Mouse (Mus musculus) Patski (cell line): ENCODE data around the gene Slc5a2. TPM values are rescaled to one million over a fixed set of nuclear protein-coding genes. Genes with fewer than 3 reads are reported as not detected.

ENCODE experiments used
- ATAC-seq: fragments of 100-300 bp; one replicate; pipeline ENCODE4 v1.8.0; 2021
- CTCF ChIA-PET: fragments of 350-600 bp; sonication (Branson Sonifier 250); formaldehyde crosslinking; loops from one replicate; lab custom pipeline; 2022; ENCODE audit warnings: inconsistent platforms; lab: Charles Lee
- POLR2A ChIA-PET: fragments of 350-600 bp; sonication (Branson Sonifier 250); formaldehyde crosslinking; loops from one replicate; lab custom pipeline; 2022; ENCODE audit warnings: antibody characterized with exemption, inconsistent platforms; lab: Charles Lee
- DNase-seq: peaks from one replicate; pipeline ENCODE4 v3.0.0-alpha.2; 2011; ENCODE audit warnings: low read depth, low spot score
- H3K27me3 ChIP-seq: fragments of 371-371 bp; one replicate; pipeline ENCODE4 v1.5.1; 2021
- CTCF ChIP-seq: fragments of 100-300 bp; IDR thresholded peaks from one replicate; pipeline ENCODE4 v1.5.1; 2021
- in situ Hi-C: fragments of 300-500 bp; cut with MboI; formaldehyde crosslinking; loops from 3 replicates; pipeline ENCODE4 v1.11.1; 2018; ENCODE audit warnings: low pct_unique_long_range_greater_than_20kb, mixed read lengths
- polyA plus RNA-seq: library from polyadenylated mRNA; unstranded; gene quantifications from one replicate; pipeline ENCODE4 v1.2.3, GENCODE M21; 2021

Gene Slc5a2
- polyA plus RNA-seq, 1 experiment from 2014 or later: 0.27 TPM

GRCm38 (mm10) chr7:128310229-128310688 lies 44.8 kb downstream of the Slc5a2 start:
- TF ChIP-seq CTCF: no peak
- ATAC-seq (peak; percentile 26), DNase-seq (no peak)
- ChIA-PET POLR2A (interaction anchor here (0.6 to 1.1 kb wide), 2 partner anchors 9 to 1291 kb away, joined by 4 to 6 read pairs; no protein-coding TSS in a partner anchor), CTCF (interaction anchor here (0.8 to 1.3 kb wide), 3 partner anchors 9 to 12 kb away, joined by 3 read pairs; partner anchors contain the start of gene BC017158)
- H3K27me3 ChIP-seq: no peaks in the 10 kb centered on the region
- in situ Hi-C loops: no loop called here

- POLR2A ChIA-PET: no interaction called here
- in situ Hi-C loops: no loop called here
- no peaks in the 10 kb centered on the region for H3K27me3 ChIP-seq
- no peak for DNase-seq
- CTCF ChIA-PET: interaction anchor here (1.1 kb wide), 1 partner anchor 13 kb away, joined by 3 read pairs; the partner anchor contains the start of gene BC017158
- no peak for TF ChIP-seq CTCF
- ATAC-seq: no peak
Measured at GRCm38 (mm10) chr7:128311263-128311662, 45.8 kb downstream of the Slc5a2 start.

GRCm38 (mm10) chr7:128311811-128312210 lies 46.4 kb downstream of the Slc5a2 start:
- H3K27me3 ChIP-seq: no peaks in the 10 kb centered on the region
- ChIA-PET POLR2A (no interaction called here), CTCF (no interaction called here)
- in situ Hi-C loops: no loop called here
- TF ChIP-seq CTCF: no peak
- ATAC-seq: no peak
- DNase-seq: no peak

- in situ Hi-C loops: no loop called here
- ATAC-seq (no peak), DNase-seq (no peak)
- ChIA-PET CTCF (interaction anchor here (0.8 to 1.2 kb wide), 5 partner anchors 11 to 34 kb away, joined by 3 to 4 read pairs (median 3); no protein-coding TSS in a partner anchor), POLR2A (no interaction called here)
- no peak for TF ChIP-seq CTCF
- no peaks in the 10 kb centered on the region for H3K27me3 ChIP-seq
Measured at GRCm38 (mm10) chr7:128312375-128313059, 47.1 kb downstream of the Slc5a2 start.

- H3K27me3 ChIP-seq: no peaks in the 10 kb centered on the region
- no peak for TF ChIP-seq CTCF
- ATAC-seq (no peak), DNase-seq (no peak)
- CTCF ChIA-PET: interaction anchor here (0.8 to 1.2 kb wide), 6 partner anchors 12 to 32 kb away, joined by 3 to 4 read pairs (median 3); no protein-coding TSS in a partner anchor
- POLR2A ChIA-PET: interaction anchor here (0.6 kb wide), 1 partner anchor 432 kb away, joined by 3 read pairs; no protein-coding TSS in a partner anchor
- in situ Hi-C loops: no loop called here
Measured at GRCm38 (mm10) chr7:128313601-128314000, 48.1 kb downstream of the Slc5a2 start.

- no peak for DNase-seq
- CTCF ChIA-PET: no interaction called here
- POLR2A ChIA-PET: no interaction called here
- in situ Hi-C loops: no loop called here
- no peak for ATAC-seq
- H3K27me3 ChIP-seq: no peaks in the 10 kb centered on the region
- no peak for TF ChIP-seq CTCF
Measured at GRCm38 (mm10) chr7:128314491-128314890, 49.0 kb downstream of the Slc5a2 start.

- in situ Hi-C loops: no loop called here
- ChIA-PET CTCF (no interaction called here), POLR2A (interaction anchor here (0.6 kb wide), 1 partner anchor 299 kb away, joined by 3 read pairs; no protein-coding TSS in a partner anchor)
- ATAC-seq (no peak), DNase-seq (no peak)
- no peaks in the 10 kb centered on the region for H3K27me3 ChIP-seq
- no peak for TF ChIP-seq CTCF
Measured at GRCm38 (mm10) chr7:128317011-128317410, 51.6 kb downstream of the Slc5a2 start.

GRCm38 (mm10) chr7:128319140-128319539 lies 53.7 kb downstream of the Slc5a2 start:
- no peaks in the 10 kb centered on the region for H3K27me3 ChIP-seq
- POLR2A ChIA-PET: interaction anchor here (2.3 kb wide), 1 partner anchor 9 kb away, joined by 4 read pairs; no protein-coding TSS in a partner anchor
- no peak for TF ChIP-seq CTCF
- peak; percentile 92 for ATAC-seq
- CTCF ChIA-PET: interaction anchor here (0.8 to 1.3 kb wide), 2 partner anchors 9 to 26 kb away, joined by 3 to 6 read pairs; no protein-coding TSS in a partner anchor
- in situ Hi-C loops: no loop called here
- no peak for DNase-seq

- peak; percentile 65 for ATAC-seq
- H3K27me3 ChIP-seq: no peaks in the 10 kb centered on the region
- TF ChIP-seq CTCF: no peak
- POLR2A ChIA-PET: interaction anchor here (0.6 to 2.3 kb wide), 2 partner anchors 11 to 27 kb away, joined by 4 to 7 read pairs; no protein-coding TSS in a partner anchor
- CTCF ChIA-PET: interaction anchor here (0.8 to 1.3 kb wide), 6 partner anchors 9 to 25 kb away, joined by 3 to 7 read pairs (median 4); no protein-coding TSS in a partner anchor
- no peak for DNase-seq
- in situ Hi-C loops: no loop called here
Measured at GRCm38 (mm10) chr7:128320219-128320816, 54.9 kb downstream of the Slc5a2 start.

- in situ Hi-C loops: no loop called here
- TF ChIP-seq CTCF: no peak
- POLR2A ChIA-PET: no interaction called here
- DNase-seq: no peak
- CTCF ChIA-PET: interaction anchor here (0.9 to 1.6 kb wide), 4 partner anchors 9 to 23 kb away, joined by 3 to 7 read pairs (median 4); no protein-coding TSS in a partner anchor
- H3K27me3 ChIP-seq: no peaks in the 10 kb centered on the region
- no peak for ATAC-seq
Measured at GRCm38 (mm10) chr7:128321260-128321659, 55.8 kb downstream of the Slc5a2 start.

Other genes with a start within 250 kb of the Slc5a2 start
- not detected for gene Itgam, start 203.0 kb upstream of the Slc5a2 start, polyA plus RNA-seq
- gene Gm49368, start 203.0 kb upstream of the Slc5a2 start, polyA plus RNA-seq: not detected
- 0.01 TPM for gene Itgax, start 136.1 kb upstream of the Slc5a2 start, polyA plus RNA-seq
- not detected for gene Itgad, start 111.3 kb upstream of the Slc5a2 start, polyA plus RNA-seq
- 0.30 TPM for gene Cox6a2, start 59.3 kb upstream of the Slc5a2 start, polyA plus RNA-seq
- 17.3 TPM for gene Armc5, start 28.3 kb upstream of the Slc5a2 start, polyA plus RNA-seq
- 5.4 TPM for gene 9130023H24Rik, start 27.6 kb upstream of the Slc5a2 start, polyA plus RNA-seq
- gene Tgfb1i1, start 18.8 kb upstream of the Slc5a2 start, polyA plus RNA-seq: 98.6 TPM
- gene BC017158, start 32.5 kb downstream of the Slc5a2 start, polyA plus RNA-seq: 25.3 TPM
- gene Rgs10, start 153.1 kb downstream of the Slc5a2 start, polyA plus RNA-seq: 111 TPM
- gene Tial1, start 196.1 kb downstream of the Slc5a2 start, polyA plus RNA-seq: 82.0 TPM